ENCODE assay signal across 20 mouse cellular contexts in genomic region chr12:112626455-112626854, GRCm38 (mm10). TPM values are rescaled to one million over a fixed set of nuclear protein-coding genes. Genes with fewer than 3 reads are reported as not detected.
DNase-seq lines count a peak whose midpoint lies in the region; ATAC-seq and TF ChIP-seq lines count a peak whose summit lies in the region.
"Had no signal": no experiment of that assay in that cellular context is flagged by ENCODE, and none has a peak within 500 bp of the region (broad histone marks: within the 10 kb centered on the region; RNA-seq: fewer than 3 reads in every experiment).

No protein-coding gene starts in this region.

- peaks cover 30% of the 10 kb centered on the region for H3K4me1 ChIP-seq in limb, embryonic 12.5 days (replicated peaks)
- H3K4me1 ChIP-seq in limb, embryonic 10.5 days: peaks cover 44% of the 10 kb centered on the region
- peaks cover 22% of the 10 kb centered on the region for H3K4me1 ChIP-seq in bone marrow, adult 2 months (ENCODE audit: control insufficient read depth, insufficient read depth, low read length)

- H3K4me3 ChIP-seq in gastrocnemius, adult 2 months: peak overlapping the region; percentile 39
- H3K4me3 ChIP-seq in limb, embryonic 12.5 days (replicated peaks): no peak overlapping the region
- H3K4me3 ChIP-seq in limb, embryonic 10.5 days: no peak overlapping the region
- H3K4me3 ChIP-seq in bone marrow, adult 2 months (replicated peaks; ENCODE audit: control insufficient read depth, low read depth, low read length): no peak overlapping the region
- H3K4me3 ChIP-seq: embryonic facial prominence, embryonic 12.5 days; heart, embryonic 12.5 days; hindbrain, embryonic 12.5 days had no signal

- H3K36me3 ChIP-seq in limb, embryonic 12.5 days: no peaks in the 10 kb centered on the region
- no peaks in the 10 kb centered on the region for H3K36me3 ChIP-seq in limb, embryonic 10.5 days
- H3K36me3 ChIP-seq: embryonic facial prominence, embryonic 12.5 days; heart, embryonic 12.5 days; hindbrain, embryonic 12.5 days had no signal

- no peaks in the 10 kb centered on the region for H3K9me3 ChIP-seq in limb, embryonic 12.5 days
- no peaks in the 10 kb centered on the region for H3K9me3 ChIP-seq in limb, embryonic 10.5 days (replicated peaks)
- H3K9me3 ChIP-seq: embryonic facial prominence, embryonic 12.5 days; heart, embryonic 12.5 days; hindbrain, embryonic 12.5 days had no signal

- peaks cover 4% of the 10 kb centered on the region; the same call in 1 of the 2 replicates for H3K27me3 ChIP-seq in limb, embryonic 12.5 days
- peaks cover 13% of the 10 kb centered on the region for H3K27me3 ChIP-seq in limb, embryonic 10.5 days (ENCODE audit: low read depth, poor library complexity, severe bottlenecking)
- H3K27me3 ChIP-seq: CH12.LX; heart, embryonic 12.5 days had no signal

- no peak for TF ChIP-seq POLR2A in bone marrow, adult 2 months (IDR thresholded peaks at IDR 0.05; ENCODE audit: borderline replicate concordance, control insufficient read depth, low read depth, low read length)

- peak; percentile 58 for DNase-seq in gastrocnemius, adult 2 months
- DNase-seq in gastrocnemius, postnatal 4 days (ENCODE audit: low spot score in 2 of 2): no peak
- no peak for DNase-seq in limb, embryonic 10.5 days (ENCODE audit: low spot score)
- peak; percentile 16 for DNase-seq in 416B (ENCODE audit: low read depth)
- no peak for DNase-seq in spleen, adult 18-20 months
- DNase-seq: adrenal gland, adult 8-10 months; adrenal gland, postnatal 36 days; cerebellum, adult 11 months; cerebellum, adult 8-10 months; cerebellum, postnatal 14 days; heart, postnatal 4 days had no signal

- TF ChIP-seq CTCF in gastrocnemius, adult 2 months (IDR thresholded peaks at IDR 0.05): no peak
- no peak for TF ChIP-seq CTCF in bone marrow, adult 2 months (IDR thresholded peaks at IDR 0.05; ENCODE audit: control insufficient read depth, insufficient read depth, low read length)

- peak overlapping the region; percentile 99 for H3K27ac ChIP-seq in gastrocnemius, adult 2 months
- no peak overlapping the region for H3K27ac ChIP-seq in limb, embryonic 12.5 days
- no peak overlapping the region for H3K27ac ChIP-seq in limb, embryonic 10.5 days
- H3K27ac ChIP-seq in bone marrow, adult 2 months (ENCODE audit: control insufficient read depth, insufficient read depth, low read depth, low read length, poor library complexity): peak overlapping the region; percentile 17; the same call in 1 of the 2 replicates
- H3K27ac ChIP-seq: embryonic facial prominence, embryonic 12.5 days; hindbrain, embryonic 12.5 days had no signal

- WGBS in limb, embryonic 12.5 days: 70% methylated on average over 6 of the region's 6 CpGs
- 80% methylated on average over 6 of the region's 6 CpGs for WGBS in limb, embryonic 10.5 days
- WGBS in bone marrow, adult 2 months: 66% methylated on average over 6 of the region's 6 CpGs

- no peak for ATAC-seq in limb, embryonic 12.5 days (ENCODE audit: insufficient number of reproducible peaks, insufficient read depth, low FRiP score, low TSS enrichment, low read depth)
- ATAC-seq: forebrain, embryonic 16.5 days; hindbrain, embryonic 16.5 days; inflammation-experienced regulatory T-cells, adult 6 months had no signal

- no peak overlapping the region for H3K4me2 ChIP-seq in limb, embryonic 12.5 days
- H3K4me2 ChIP-seq: embryonic facial prominence, embryonic 12.5 days; heart, embryonic 12.5 days; hindbrain, embryonic 12.5 days had no signal

- H3K9ac ChIP-seq in limb, embryonic 12.5 days (replicated peaks): 0 out of 2 replicates have a peak overlapping the region, but pooled peaks have one; percentile 31
- H3K9ac ChIP-seq: embryonic facial prominence, embryonic 12.5 days; heart, embryonic 12.5 days; hindbrain, embryonic 12.5 days had no signal

- intact Hi-C loops in gastrocnemius, adult 2 months (cut with DNase I): no loop called here

RNA-seq across cellular contexts. Expression of gene Adssl1, which starts 6.6 kb away (rescaled TPM):
- total RNA-seq in gastrocnemius, adult 2 months (2021): 1,000 to 10,000 TPM; 1,028 to 1,061 TPM
- 100 to 1,000 TPM; 221 to 269 TPM for total RNA-seq in gastrocnemius, postnatal 4 days (2021)
- 9.2 and 10.0 TPM in 2 replicates for polyA plus RNA-seq in limb, embryonic 12.5 days (2016; fragmentation: Nextera tagmentation; extraction: Ambion mirVana)
- polyA plus RNA-seq in limb, embryonic 10.5 days (2016; fragmentation: Nextera tagmentation; extraction: Ambion mirVana): 1.9 and 3.0 TPM in 2 replicates
- polyA plus RNA-seq in bone marrow, adult 2 months (2011; ENCODE audit: insufficient read depth, insufficient read length, low replicate concordance, missing spikeins): 21.0 and 44.8 TPM in 2 replicates

RNA-seq across cellular contexts. Expression of gene Siva1, which starts 18.0 kb away (rescaled TPM):
- 10 to 100 TPM; 18.6 to 25.3 TPM for total RNA-seq in gastrocnemius, adult 2 months (2021)
- 10 to 100 TPM; 42.9 to 43.8 TPM for total RNA-seq in gastrocnemius, postnatal 4 days (2021)
- polyA plus RNA-seq in limb, embryonic 12.5 days (2016; fragmentation: Nextera tagmentation; extraction: Ambion mirVana): 248 and 258 TPM in 2 replicates
- 359 and 361 TPM in 2 replicates for polyA plus RNA-seq in limb, embryonic 10.5 days (2016; fragmentation: Nextera tagmentation; extraction: Ambion mirVana)
- 47.7 and 81.1 TPM in 2 replicates for polyA plus RNA-seq in bone marrow, adult 2 months (2011; ENCODE audit: insufficient read depth, insufficient read length, low replicate concordance, missing spikeins)

RNA-seq across cellular contexts. Expression of gene Inf2, which starts 37.9 kb away (rescaled TPM):
- 10 to 100 TPM in 1 of 2 experiments, 1 to 10 TPM in 1; 8.2 to 13.0 TPM for total RNA-seq in gastrocnemius, adult 2 months (2021)
- 10 to 100 TPM; 21.2 to 24.0 TPM for total RNA-seq in gastrocnemius, postnatal 4 days (2021)
- polyA plus RNA-seq in limb, embryonic 12.5 days (2016; fragmentation: Nextera tagmentation; extraction: Ambion mirVana): 2.0 and 2.2 TPM in 2 replicates
- polyA plus RNA-seq in limb, embryonic 10.5 days (2016; fragmentation: Nextera tagmentation; extraction: Ambion mirVana): 1.3 and 1.6 TPM in 2 replicates
- polyA plus RNA-seq in bone marrow, adult 2 months (2011; ENCODE audit: insufficient read depth, insufficient read length, low replicate concordance, missing spikeins): 40.0 and 82.8 TPM in 2 replicates

RNA-seq across cellular contexts. Expression of gene Akt1, which starts 48.2 kb away (rescaled TPM):
- total RNA-seq in gastrocnemius, adult 2 months (2021): 10 to 100 TPM; 50.9 to 59.3 TPM
- 100 to 1,000 TPM; 258 to 259 TPM for total RNA-seq in gastrocnemius, postnatal 4 days (2021)
- 67.0 and 156 TPM in 2 replicates for polyA plus RNA-seq in limb, embryonic 12.5 days (2016; fragmentation: Nextera tagmentation; extraction: Ambion mirVana)
- polyA plus RNA-seq in limb, embryonic 10.5 days (2016; fragmentation: Nextera tagmentation; extraction: Ambion mirVana): 59.3 and 82.8 TPM in 2 replicates
- 39.8 and 56.1 TPM in 2 replicates for polyA plus RNA-seq in bone marrow, adult 2 months (2011; ENCODE audit: insufficient read depth, insufficient read length, low replicate concordance, missing spikeins)

RNA-seq across cellular contexts. Expression of gene Zbtb42, which starts 52.2 kb away (rescaled TPM):
- total RNA-seq in gastrocnemius, adult 2 months (2021): under 1 TPM; 0.64 to 0.81 TPM
- 1 to 10 TPM; 2.2 to 3.1 TPM for total RNA-seq in gastrocnemius, postnatal 4 days (2021)
- 1.4 and 2.7 TPM in 2 replicates for polyA plus RNA-seq in limb, embryonic 12.5 days (2016; fragmentation: Nextera tagmentation; extraction: Ambion mirVana)
- polyA plus RNA-seq in limb, embryonic 10.5 days (2016; fragmentation: Nextera tagmentation; extraction: Ambion mirVana): 1.4 and 2.7 TPM in 2 replicates
- polyA plus RNA-seq in bone marrow, adult 2 months (2011; ENCODE audit: insufficient read depth, insufficient read length, low replicate concordance, missing spikeins): 2.6 and 5.1 TPM in 2 replicates

Comparison
In these comparisons a context has a peak if more than half of its experiments do, and no peak if none do; other contexts are left out.
1. DNase-seq: peak in gastrocnemius, adult 2 months (single experiment) and 416B (single experiment); none in gastrocnemius, postnatal 4 days (0 of 2), limb, embryonic 10.5 days (single experiment) and spleen, adult 18-20 months (0 of 2).
2. H3K27ac ChIP-seq: peak in gastrocnemius, adult 2 months (single experiment) and bone marrow, adult 2 months (single experiment); none in limb, embryonic 12.5 days (single experiment) and limb, embryonic 10.5 days (single experiment).
3. RNA of gene Inf2, which starts 37.9 kb away (polyA plus RNA-seq): 40.0 to 82.8 TPM in bone marrow, adult 2 months; 2.0 to 2.2 TPM in limb, embryonic 12.5 days and 1.3 to 1.6 TPM in limb, embryonic 10.5 days; every median in the first group is over 10 times any median in the second.